Mouse (Mus musculus) right cerebral cortex, postnatal 14 days (tissue): ENCODE results near the gene 2210010C04Rik.

Experiments
- DNase-seq: peaks from one replicate; pipeline ENCODE4 v3.0.0; 2022

2210010C04Rik gene

GRCm38 (mm10) chr6:41035409-41035808 is at the start of gene 2210010C04Rik:
TSS of gene 2210010C04Rik (minus strand) at chr6:41035509.
- DNase-seq, result no peak

- DNase-seq, result no peak
Measured at GRCm38 (mm10) chr6:41080121-41080520, 44.8 kb upstream of the 2210010C04Rik start.

- no peak for DNase-seq
Measured at GRCm38 (mm10) chr6:41078539-41079303, 43.4 kb upstream of the 2210010C04Rik start.

GRCm38 (mm10) chr6:41075753-41076152 is 40.4 kb upstream of the 2210010C04Rik start:
- DNase-seq, result no peak

GRCm38 (mm10) chr6:41063332-41063731 is 28.0 kb upstream of the 2210010C04Rik start:
- DNase-seq, result no peak

GRCm38 (mm10) chr6:41062746-41063145 is 27.4 kb upstream of the 2210010C04Rik start:
- no peak for DNase-seq

- no peak for DNase-seq
Measured at GRCm38 (mm10) chr6:41062081-41062480, 26.8 kb upstream of the 2210010C04Rik start.

- DNase-seq, result peak; percentile 38
Measured at GRCm38 (mm10) chr6:41061085-41061484, 25.8 kb upstream of the 2210010C04Rik start.

- no peak for DNase-seq
Measured at GRCm38 (mm10) chr6:41057653-41058052, 22.3 kb upstream of the 2210010C04Rik start.

GRCm38 (mm10) chr6:41055581-41055980 is 20.3 kb upstream of the 2210010C04Rik start:
- peak; percentile 65 for DNase-seq

GRCm38 (mm10) chr6:41054379-41054778 is 19.1 kb upstream of the 2210010C04Rik start:
- DNase-seq, result no peak

GRCm38 (mm10) chr6:41051824-41052223 is 16.5 kb upstream of the 2210010C04Rik start:
- DNase-seq, result no peak

- DNase-seq, result no peak
Measured at GRCm38 (mm10) chr6:41048602-41049001, 13.3 kb upstream of the 2210010C04Rik start.

- DNase-seq, result no peak
Measured at GRCm38 (mm10) chr6:41047961-41048360, 12.7 kb upstream of the 2210010C04Rik start.

GRCm38 (mm10) chr6:41047202-41047601 is 11.9 kb upstream of the 2210010C04Rik start:
- DNase-seq, result no peak

- DNase-seq, result no peak
Measured at GRCm38 (mm10) chr6:41046553-41046952, 11.2 kb upstream of the 2210010C04Rik start.

- no peak for DNase-seq
Measured at GRCm38 (mm10) chr6:41044753-41045152, 9.4 kb upstream of the 2210010C04Rik start.

- no peak for DNase-seq
Measured at GRCm38 (mm10) chr6:41044314-41044713, 9.0 kb upstream of the 2210010C04Rik start.

GRCm38 (mm10) chr6:41032802-41033201 is 2.5 kb downstream of the 2210010C04Rik start:
- no peak for DNase-seq

- DNase-seq, result no peak
Measured at GRCm38 (mm10) chr6:41032231-41032630, 3.1 kb downstream of the 2210010C04Rik start.

GRCm38 (mm10) chr6:41030821-41031220 is 4.5 kb downstream of the 2210010C04Rik start:
- no peak for DNase-seq

- DNase-seq, result no peak
Measured at GRCm38 (mm10) chr6:41027053-41027452, 8.3 kb downstream of the 2210010C04Rik start.

GRCm38 (mm10) chr6:41025873-41026650 is 9.2 kb downstream of the 2210010C04Rik start:
- DNase-seq, result no peak

- DNase-seq, result no peak
Measured at GRCm38 (mm10) chr6:41019140-41019539, 16.2 kb downstream of the 2210010C04Rik start.
